Mouse (Mus musculus) CH12.LX (cell line): ENCODE measurements around the gene Ehd1. TPM values are rescaled to one million over a fixed set of nuclear protein-coding genes. Genes with fewer than 3 reads are reported as not detected.

Experiments
- DNase-seq: peaks from one replicate; pipeline ENCODE4 v3.0.0-alpha.2; 2013; ENCODE audit errors: extremely low read depth
- H3K27ac ChIP-seq: 2 replicates; pipeline ENCODE4 v1.5.1; 2012; ENCODE audit warnings: low read depth, mild to moderate bottlenecking, control low read depth, moderate library complexity; ENCODE audit not compliant: insufficient read depth
- H3K27me3 ChIP-seq: replicated peaks from 2 replicates; pipeline ENCODE3; 2012; ENCODE audit warnings: inconsistent platforms
- H3K36me3 ChIP-seq, 2 experiments: replicated peaks in 1 of 2; 2 replicates each; pipeline versions ENCODE3 to v1.6.1; 2012; ENCODE audit warnings: inconsistent platforms in 1 of 2, low read length in 1 of 2, mild to moderate bottlenecking in 1 of 2, mixed read lengths in 1 of 2, moderate library complexity in 1 of 2; ENCODE audit not compliant: control insufficient read depth in 1 of 2, insufficient read depth in 1 of 2
- H3K4me1 ChIP-seq, 2 experiments: 2 replicates each; pipeline ENCODE4 v1.6.1; 2012; ENCODE audit warnings: inconsistent platforms in 1 of 2, moderate library complexity in 1 of 2; ENCODE audit not compliant: insufficient read depth in 2 of 2, control insufficient read depth in 1 of 2
- H3K4me2 ChIP-seq: 2 replicates; pipeline ENCODE4 v1.6.1; 2012; ENCODE audit warnings: low read depth, mild to moderate bottlenecking, control low read depth; ENCODE audit not compliant: poor library complexity, insufficient read depth, severe bottlenecking
- H3K4me3 ChIP-seq, 3 experiments: fragments of 150-350 bp in 1 of 3; sonication (generic) in 1 of 3; replicated peaks in 1 of 3; 2 replicates each; pipeline versions ENCODE3 to v1.5.1; 2011 to 2012; ENCODE audit warnings: low read depth in 2 of 3, low read length in 2 of 3, mild to moderate bottlenecking in 2 of 3, moderate library complexity in 2 of 3, control low read depth in 1 of 3, improper control_type of control experiment in 1 of 3, inconsistent platforms in 1 of 3, mixed read lengths in 1 of 3; ENCODE audit not compliant: poor library complexity in 1 of 3
- H3K79me2 ChIP-seq: replicated peaks from 2 replicates; pipeline ENCODE4 v1.6.1; 2012; ENCODE audit warnings: mild to moderate bottlenecking, moderate library complexity; ENCODE audit not compliant: control insufficient read depth, poor library complexity, insufficient read depth, severe bottlenecking; ENCODE audit errors: extremely low read depth
- H3K9ac ChIP-seq: 2 replicates; pipeline ENCODE4 v1.6.1; 2012; ENCODE audit warnings: low read depth, mild to moderate bottlenecking, control low read depth, moderate library complexity; ENCODE audit not compliant: insufficient read depth
- H3K9me3 ChIP-seq: replicated peaks from 2 replicates; pipeline ENCODE3; 2012; ENCODE audit warnings: low read length, inconsistent platforms, mixed read lengths
- CHD2 ChIP-seq: IDR thresholded peaks from 2 replicates; pipeline ENCODE4 v1.6.1; 2011; ENCODE audit warnings: low read length, improper control_type of control experiment
- E2F4 ChIP-seq: IDR thresholded peaks from 2 replicates; pipeline ENCODE4 v1.6.1; 2011; ENCODE audit warnings: low read depth, low read length, improper control_type of control experiment; ENCODE audit not compliant: insufficient replicate concordance
- GABPA ChIP-seq: IDR thresholded peaks from 2 replicates; pipeline ENCODE4 v1.6.1; 2012; ENCODE audit warnings: low read depth, low read length, improper control_type of control experiment, inconsistent platforms; ENCODE audit not compliant: insufficient replicate concordance
- HCFC1 ChIP-seq: IDR thresholded peaks from 2 replicates; pipeline ENCODE4 v1.6.1; 2012; ENCODE audit warnings: low read depth, mild to moderate bottlenecking, inconsistent platforms, low read length, improper control_type of control experiment
- IRF4 ChIP-seq: IDR thresholded peaks from 2 replicates; pipeline ENCODE4 v1.6.1; 2014; ENCODE audit warnings: low read depth, mild to moderate bottlenecking, inconsistent platforms, low read length, improper control_type of control experiment
- MAFK ChIP-seq: IDR thresholded peaks from 2 replicates; pipeline ENCODE4 v1.6.1; 2011; ENCODE audit warnings: low read length, improper control_type of control experiment; ENCODE audit not compliant: insufficient replicate concordance
- MAX ChIP-seq: IDR thresholded peaks from 2 replicates; pipeline ENCODE4 v1.6.1; 2011; ENCODE audit warnings: low read length, improper control_type of control experiment
- MXI1 ChIP-seq: IDR thresholded peaks from 2 replicates; pipeline ENCODE4 v1.6.1; 2011; ENCODE audit warnings: mild to moderate bottlenecking, low read depth, low read length, improper control_type of control experiment
- POLR2A ChIP-seq: IDR thresholded peaks from 2 replicates; pipeline ENCODE4 v1.6.1; 2011; ENCODE audit warnings: low read depth, mild to moderate bottlenecking, improper control_type of control experiment, low read length
- RCOR1 ChIP-seq: conservative IDR thresholded peaks from 2 replicates; pipeline ENCODE4 v1.6.1; 2012; ENCODE audit warnings: low read depth, mild to moderate bottlenecking, inconsistent platforms, low read length, improper control_type of control experiment
- TCF12 ChIP-seq: IDR thresholded peaks from 2 replicates; pipeline ENCODE4 v1.6.1; 2014; ENCODE audit warnings: low read depth, mild to moderate bottlenecking, inconsistent platforms, low read length, improper control_type of control experiment
- dilution Hi-C: fragments of 300-500 bp; cut with MboI; formaldehyde crosslinking; loops from 2 replicates; pipeline ENCODE4 v1.14.3; 2020; ENCODE audit warnings: low sequenced_read_pairs; ENCODE audit not compliant: extremely low pct_unique_long_range_greater_than_20kb, extremely low pct_ligation_motif_present
- in situ Hi-C: fragments of 300-500 bp; cut with MboI; formaldehyde crosslinking; loops from 3 replicates; pipeline ENCODE4 v1.14.3; 2019; ENCODE audit warnings: low sequenced_read_pairs, low pct_ligation_motif_present, low pct_unique_long_range_greater_than_20kb, mixed read lengths
- polyA plus RNA-seq: library from polyadenylated mRNA; unstranded; fragments of >175 nt; gene quantifications from 2 replicates; pipeline ENCODE4 v1.2.1, GENCODE M21; 2012; ENCODE audit warnings: low read depth; ENCODE audit not compliant: insufficient read length
- total RNA-seq, 2 experiments: library from RNA; depleted of rRNA; stranded (reverse); fragments of 300-350 nt in 1 of 2; fragments of >200 nt in 1 of 2; gene quantifications; 2 replicates each; pipeline ENCODE4 v1.2.3; 2012 to 2014

The Ehd1 gene
- total and polyA plus RNA-seq, 3 experiments, result 131 to 400 (median 245) TPM

DNA sequence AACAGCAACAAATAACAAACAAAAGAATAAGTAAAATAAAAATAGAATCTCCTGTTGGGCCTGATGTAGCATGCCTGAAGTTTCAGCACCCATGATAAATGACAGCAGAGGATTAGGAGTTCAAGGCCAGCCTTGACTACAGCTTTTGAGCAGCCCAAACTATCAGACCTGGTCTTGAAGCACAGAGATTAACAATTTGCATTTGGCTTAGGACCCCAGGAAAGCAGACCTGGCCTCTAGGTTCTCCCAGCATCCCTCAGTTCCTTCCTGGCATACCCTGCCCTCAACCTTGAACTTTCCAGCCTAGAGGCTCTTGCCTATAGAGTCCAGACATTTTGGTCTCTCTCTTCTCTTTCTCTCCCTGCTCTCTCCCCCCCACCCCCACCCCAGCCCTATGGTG is 37.8 kb upstream of the Ehd1 start:
- in situ Hi-C loops, result no loop called here
- no peak overlapping the region for H3K4me3 ChIP-seq
- no peak overlapping the region for H3K9ac ChIP-seq
- no peaks in the 10 kb centered on the region for H3K27me3 ChIP-seq
- peaks cover 10% of the 10 kb centered on the region; the same call in 1 of the 2 replicates for H3K79me2 ChIP-seq
- TF ChIP-seq MAFK, result no peak
- TF ChIP-seq TCF12, result no peak
- no peak for TF ChIP-seq POLR2A
- no peak for TF ChIP-seq E2F4
- no peak for TF ChIP-seq MAX
- no peak for TF ChIP-seq IRF4
- no peak for TF ChIP-seq MXI1
- TF ChIP-seq HCFC1, result no peak
- TF ChIP-seq RCOR1, result no peak
- no peak for DNase-seq
- no peak overlapping the region for H3K27ac ChIP-seq
- H3K9me3 ChIP-seq, result no peaks in the 10 kb centered on the region
- peaks cover 0 to 31% of the 10 kb centered on the region in 2 experiments; a peak in 2 of 4 replicates for H3K4me1 ChIP-seq
- dilution Hi-C loops, result no loop called here
- no peak overlapping the region for H3K4me2 ChIP-seq
- H3K36me3 ChIP-seq, result peaks cover 0 to 7% of the 10 kb centered on the region in 2 experiments

DNA sequence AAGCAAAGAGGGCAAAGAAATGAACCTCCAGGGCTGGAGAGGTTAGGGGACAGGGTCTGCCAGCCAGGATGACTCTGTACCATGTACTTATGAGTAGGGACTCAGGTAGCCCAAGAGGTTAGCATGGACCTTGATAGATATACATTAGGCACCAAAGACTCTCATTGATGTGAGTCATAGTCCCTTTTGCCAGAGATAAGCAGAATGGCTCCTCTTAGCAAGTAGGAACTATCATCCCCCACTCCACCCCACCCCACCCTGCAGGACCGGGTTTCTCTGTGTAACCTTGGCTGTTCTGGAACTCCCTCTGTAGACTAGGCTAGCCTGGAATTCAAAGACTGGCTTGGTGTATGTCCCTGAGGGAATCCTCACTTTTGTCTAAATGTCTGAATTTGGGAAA is 36.4 kb upstream of the Ehd1 start:
- in situ Hi-C loops, result no loop called here
- H3K36me3 ChIP-seq, result peaks cover 8 to 21% of the 10 kb centered on the region in 2 experiments
- no peak overlapping the region for H3K9ac ChIP-seq
- no peak for TF ChIP-seq CHD2
- peaks cover 0 to 27% of the 10 kb centered on the region in 2 experiments; a peak in 2 of 4 replicates for H3K4me1 ChIP-seq
- H3K27ac ChIP-seq, result no peak overlapping the region
- H3K4me3 ChIP-seq, result no peak overlapping the region
- H3K4me2 ChIP-seq, result no peak overlapping the region
- H3K9me3 ChIP-seq, result no peaks in the 10 kb centered on the region
- H3K79me2 ChIP-seq, result peaks cover 10% of the 10 kb centered on the region; the same call in 1 of the 2 replicates
- no peak for DNase-seq
- no peaks in the 10 kb centered on the region for H3K27me3 ChIP-seq
- dilution Hi-C loops, result no loop called here

DNA sequence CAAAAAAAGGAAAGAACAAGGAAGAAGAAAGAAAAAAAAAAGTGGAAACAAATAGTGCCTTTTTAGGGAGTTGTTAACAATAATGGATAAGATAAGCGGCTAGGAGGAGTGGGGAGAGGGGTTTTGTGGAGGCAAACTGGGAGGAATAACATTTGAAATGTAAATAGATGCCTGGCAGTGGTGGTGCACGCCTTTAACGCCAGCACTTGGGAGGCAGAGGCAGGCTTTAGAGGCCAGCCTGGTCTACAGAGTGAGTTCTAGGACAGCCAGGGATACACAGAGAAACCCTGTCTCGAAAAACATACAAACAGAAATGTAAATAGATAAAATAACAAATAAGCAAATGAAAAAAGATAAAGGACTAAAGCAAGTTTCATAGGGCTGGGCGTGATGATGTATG is 35.8 kb upstream of the Ehd1 start:
- in situ Hi-C loops, result no loop called here
- H3K4me2 ChIP-seq, result peak overlapping the region; percentile 11; the same call in 1 of the 2 replicates
- H3K36me3 ChIP-seq, result peaks cover 12 to 25% of the 10 kb centered on the region in 2 experiments

More for the DNA sequence above, 35.8 kb upstream of the Ehd1 start:
- H3K79me2 ChIP-seq, result peaks cover 10% of the 10 kb centered on the region; the same call in 1 of the 2 replicates
- H3K27ac ChIP-seq, result no peak overlapping the region
- H3K9ac ChIP-seq, result peak overlapping the region; percentile 11; the same call in 1 of the 2 replicates
- peak overlapping the region in 2 of 3 experiments; percentile 48 to 78 for H3K4me3 ChIP-seq
- no peaks in the 10 kb centered on the region for H3K27me3 ChIP-seq
- H3K9me3 ChIP-seq, result no peaks in the 10 kb centered on the region
- dilution Hi-C loops, result no loop called here
- no peak for TF ChIP-seq GABPA
- TF ChIP-seq E2F4, result no peak
- no peak for TF ChIP-seq MAFK
- TF ChIP-seq, all 38 proteins: peak for 0
- DNase-seq, result no peak
- H3K4me1 ChIP-seq, result peaks cover 0 to 24% of the 10 kb centered on the region in 2 experiments; a peak in 2 of 4 replicates
